Mouse (Mus musculus) MN1 (cell line): ENCODE results near the gene Cln6.
"Not testable (repeated sequence)": the region's sequence is repeated elsewhere in the genome, so short reads cannot be mapped to it uniquely, and the experiment has no call there.

ENCODE experiments used
- DNase-seq: peaks from one replicate; pipeline ENCODE4 v3.0.0-alpha.2; 2016; ENCODE audit warnings: low spot score

Gene Cln6

GRCm38 (mm10) chr9:62838506-62839171 lies at the start of gene Cln6:
Gene Cln6, plus strand, starts transcription at chr9:62838785.
- DNase-seq = peak; percentile 81

DNA sequence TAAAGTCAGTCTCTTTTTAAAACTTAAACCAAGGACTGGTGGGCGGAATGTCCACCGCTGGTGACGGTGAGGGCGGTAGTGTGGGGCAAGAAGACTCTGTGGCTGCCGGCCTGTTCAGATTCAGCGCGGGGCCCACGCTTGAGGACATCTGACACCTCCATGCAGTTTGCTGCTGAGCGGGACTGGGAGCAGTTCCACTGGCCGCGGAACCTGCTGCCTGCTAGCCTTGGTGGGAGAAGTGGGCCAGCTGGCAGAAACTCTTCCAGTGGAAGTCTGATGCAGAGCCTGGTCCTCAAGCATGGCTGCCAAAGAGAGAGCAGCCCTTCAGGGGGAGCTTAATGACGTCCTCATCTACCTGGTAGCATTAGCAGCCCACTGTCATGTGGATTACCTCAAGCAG lies 48.7 kb upstream of the Cln6 start:
- DNase-seq = no peak

DNA sequence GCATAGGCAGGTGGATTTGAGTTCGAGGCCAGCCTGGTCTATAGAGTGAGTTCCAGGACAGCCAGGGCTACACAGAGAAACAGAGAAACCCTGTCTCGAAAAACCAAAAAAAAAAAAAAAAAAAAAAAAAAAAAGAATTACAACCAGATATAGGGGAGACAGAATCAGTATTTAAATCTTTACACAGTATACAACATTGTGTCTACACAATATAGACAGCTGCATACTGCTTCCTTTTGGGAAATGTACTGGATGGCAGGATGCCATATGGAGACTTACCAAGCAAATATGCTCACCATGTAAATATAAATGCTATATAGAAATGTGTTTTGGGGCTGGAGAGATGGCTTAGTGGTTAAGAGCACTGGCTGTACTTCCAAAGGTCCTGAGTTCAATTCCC lies 39.4 kb upstream of the Cln6 start:
- DNase-seq = not testable (repeated sequence)

GRCm38 (mm10) chr9:62810095-62810494 lies 28.5 kb upstream of the Cln6 start:
- DNase-seq = no peak

- peak; percentile 71 for DNase-seq
These were observed 27.8 kb upstream of the Cln6 start for GRCm38 (mm10) chr9:62810543-62811515.

GRCm38 (mm10) chr9:62811516-62812121 lies 27.0 kb upstream of the Cln6 start, which contains the start of gene Fem1b:
Gene Fem1b, minus strand, starts transcription at chr9:62811934.
- DNase-seq = peak; percentile 96

DNA sequence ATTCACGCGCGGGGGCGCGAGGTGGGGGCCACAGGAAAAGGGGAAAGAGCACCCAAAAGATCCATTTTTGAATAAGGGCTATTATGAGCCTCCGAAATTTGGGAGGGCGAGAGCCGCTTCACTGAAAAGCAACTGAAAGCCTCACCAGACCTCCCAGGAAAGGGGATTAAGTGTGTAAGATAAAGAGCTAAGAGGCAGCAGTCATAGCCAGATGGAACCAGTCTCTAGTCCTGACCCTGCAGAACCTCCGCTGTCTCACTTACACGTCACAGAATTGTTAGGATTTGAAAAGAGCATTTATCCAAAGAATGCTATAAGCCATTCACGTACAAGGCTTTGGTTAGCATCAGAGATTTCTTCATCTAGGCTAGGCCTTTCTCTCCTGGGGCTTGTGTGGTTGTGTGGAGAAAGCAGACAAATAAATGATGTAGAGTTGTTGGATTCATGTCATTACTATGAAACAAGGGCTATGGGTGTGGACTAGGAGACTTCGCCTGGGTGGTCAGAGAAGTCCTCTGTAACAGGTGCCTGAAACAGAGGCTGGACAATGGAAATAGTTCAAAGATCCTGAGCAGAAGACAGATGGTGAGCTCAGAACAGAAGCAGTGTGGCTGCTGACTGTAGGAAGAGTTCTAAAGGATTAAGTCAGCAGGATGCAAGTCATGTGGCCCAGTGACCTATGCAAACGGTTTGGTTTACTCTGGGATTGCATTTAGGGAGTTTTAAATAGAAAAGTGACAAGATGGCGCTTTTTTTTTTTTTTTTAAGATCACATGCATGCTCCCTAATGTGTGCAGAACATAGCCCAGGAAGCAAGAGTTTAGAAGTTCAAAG lies 26.2 kb upstream of the Cln6 start:
- DNase-seq = peak; percentile 71

DNA sequence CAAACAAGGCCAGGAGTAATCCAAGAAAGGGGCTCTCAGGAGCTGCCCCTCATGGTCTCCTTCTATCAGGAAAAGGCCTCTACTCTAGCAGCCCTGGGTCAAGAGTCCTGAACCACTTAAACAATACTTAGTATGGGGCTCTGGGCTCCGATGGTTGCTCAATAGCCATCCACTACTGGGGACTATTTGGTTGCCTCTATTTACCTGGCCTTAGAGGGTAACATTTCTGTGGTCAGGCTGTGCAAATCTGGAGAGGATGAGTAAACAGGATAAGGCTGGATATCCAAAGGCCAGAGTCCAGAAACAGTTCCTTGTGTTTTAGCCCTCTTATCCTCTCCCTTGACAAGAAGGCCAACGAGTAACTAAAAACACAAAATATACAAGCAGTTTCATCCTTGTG lies 23.8 kb upstream of the Cln6 start:
- DNase-seq = no peak

DNA sequence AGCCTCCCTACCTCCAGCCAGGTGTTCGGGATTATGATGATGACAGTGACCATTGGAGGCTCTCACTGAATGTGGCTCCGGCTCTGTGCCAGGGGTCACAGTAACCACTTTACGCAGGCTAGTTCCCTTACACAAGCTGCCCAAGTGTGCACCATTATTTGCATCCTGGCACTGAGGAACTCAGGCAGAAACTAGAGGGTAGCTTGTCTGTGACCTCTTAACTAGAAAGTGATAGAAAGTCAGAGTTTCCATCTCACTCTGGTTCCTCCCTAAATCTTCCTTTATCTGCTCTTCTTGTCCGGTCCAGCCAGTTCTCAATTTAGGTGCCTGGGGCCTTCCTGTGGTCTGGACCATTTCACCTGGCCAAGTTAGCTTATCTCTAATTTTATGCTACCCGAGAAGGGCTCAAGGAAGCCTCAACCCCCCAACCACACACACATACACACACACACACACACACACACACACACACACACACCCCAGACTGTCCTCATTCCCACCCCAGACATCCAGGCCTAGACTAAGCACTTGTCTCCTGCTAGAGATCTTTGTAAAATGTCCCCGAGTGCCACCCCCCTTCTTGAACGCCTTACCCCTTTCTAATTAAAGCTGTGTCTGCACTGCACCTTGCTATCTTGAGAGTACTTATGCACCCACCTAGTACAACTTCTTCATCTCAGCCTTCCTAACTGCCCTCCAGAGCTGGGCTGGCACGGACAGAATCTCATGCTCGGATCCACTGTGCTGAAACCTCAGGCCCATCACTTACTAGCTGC lies 22.1 kb upstream of the Cln6 start:
- DNase-seq = no peak

DNA sequence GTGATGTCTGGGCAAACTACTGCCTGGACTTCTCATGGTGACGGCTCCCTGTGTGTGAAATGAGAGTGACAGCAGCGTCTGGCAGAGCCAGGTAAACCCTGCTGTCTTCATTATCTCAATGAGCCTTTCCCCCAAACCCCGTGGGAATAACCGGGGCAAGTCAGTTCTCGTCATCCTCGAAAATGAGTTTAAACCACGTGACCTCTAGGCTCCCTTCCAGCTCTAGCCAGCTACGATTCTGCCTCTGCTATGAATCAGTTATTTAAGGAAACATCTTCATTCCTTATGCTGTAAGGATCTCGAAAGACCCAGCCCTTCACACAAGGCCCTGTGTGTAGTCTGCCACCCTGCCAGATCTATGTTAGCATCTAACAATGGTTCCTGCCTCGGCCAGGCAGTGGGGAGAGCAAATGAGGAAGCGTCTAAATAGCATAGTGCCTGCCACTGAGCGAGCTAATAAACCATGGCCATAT lies 21.4 kb upstream of the Cln6 start:
- DNase-seq = peak; percentile 92

DNA sequence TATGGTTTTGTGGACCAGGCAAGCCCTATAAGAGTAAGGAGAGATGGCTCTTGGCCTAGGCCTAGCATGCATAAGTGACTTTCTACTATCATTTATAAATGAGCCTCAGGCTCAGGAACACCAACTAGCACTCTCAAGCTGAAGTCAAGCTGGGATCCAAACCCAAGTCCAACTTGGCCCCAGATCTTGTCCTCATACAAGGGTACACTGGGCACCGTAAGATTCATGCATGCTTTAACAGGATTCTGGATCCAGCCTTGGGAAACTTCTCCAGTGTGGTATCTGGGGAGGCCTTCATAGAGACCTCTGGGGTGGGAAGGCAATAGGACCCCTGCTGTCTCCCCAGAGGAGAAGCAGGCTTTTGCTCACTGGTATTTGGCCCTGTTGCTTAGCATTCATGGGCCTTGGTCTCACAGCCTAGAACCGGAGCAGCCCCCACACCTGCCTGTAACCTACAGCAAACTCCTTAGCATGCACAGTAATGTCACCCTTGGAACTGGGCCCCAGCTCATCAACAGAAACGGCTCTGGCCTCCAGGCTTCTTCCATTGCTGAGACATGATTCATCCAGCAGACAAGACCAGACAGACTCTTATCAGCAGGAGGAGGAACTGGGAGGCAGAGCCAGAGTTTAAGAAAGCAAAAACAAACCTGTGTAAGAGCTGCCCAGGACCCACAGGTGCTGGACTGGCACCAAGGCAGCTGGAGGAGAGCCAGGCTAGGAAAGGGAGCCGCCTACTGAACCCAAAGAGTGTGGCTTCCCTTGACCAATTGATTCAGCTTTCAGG lies 20.6 kb upstream of the Cln6 start:
- DNase-seq = peak; percentile 67

- DNase-seq = no peak
These were observed 19.1 kb upstream of the Cln6 start for GRCm38 (mm10) chr9:62819494-62819893.

DNA sequence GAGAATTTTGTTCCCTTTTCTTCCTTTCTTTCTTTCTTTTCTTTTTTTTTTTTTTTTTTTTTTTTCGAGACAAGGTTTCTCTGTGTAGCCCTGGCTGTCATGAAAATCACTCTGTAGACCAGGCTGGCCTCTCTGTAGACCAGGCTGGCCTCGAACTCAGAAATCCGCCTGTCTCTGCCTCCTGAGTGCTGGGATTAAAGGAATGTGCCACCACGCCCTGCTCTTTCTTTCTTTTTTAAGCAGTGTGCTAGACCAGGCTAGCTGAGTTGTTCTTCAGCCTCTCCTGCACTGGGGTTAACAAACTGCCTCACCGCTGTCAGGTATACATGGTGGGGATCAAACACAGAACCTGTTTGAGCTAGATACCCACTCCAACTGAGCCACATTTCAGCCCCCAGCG lies 18.7 kb upstream of the Cln6 start:
- not testable (repeated sequence) for DNase-seq

DNA sequence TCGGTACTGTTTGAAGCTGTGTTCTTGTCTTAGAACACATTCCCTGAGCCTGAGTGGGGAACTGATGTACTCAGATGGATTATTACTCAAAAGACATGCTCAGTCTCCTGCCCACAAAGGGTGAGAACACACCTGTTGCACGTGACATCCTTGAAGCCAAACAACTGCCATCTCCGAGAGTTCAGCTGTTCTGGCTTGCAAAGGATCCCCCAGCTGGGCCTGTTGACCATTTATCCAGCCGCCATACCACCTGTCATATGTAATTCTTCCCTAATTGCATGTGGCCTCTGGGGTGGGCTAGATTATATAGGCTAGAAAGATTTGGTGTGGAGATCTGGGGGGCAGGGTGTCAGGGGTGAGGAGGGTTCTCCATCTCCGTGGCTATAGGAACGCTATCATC lies 17.8 kb upstream of the Cln6 start:
- no peak for DNase-seq

DNA sequence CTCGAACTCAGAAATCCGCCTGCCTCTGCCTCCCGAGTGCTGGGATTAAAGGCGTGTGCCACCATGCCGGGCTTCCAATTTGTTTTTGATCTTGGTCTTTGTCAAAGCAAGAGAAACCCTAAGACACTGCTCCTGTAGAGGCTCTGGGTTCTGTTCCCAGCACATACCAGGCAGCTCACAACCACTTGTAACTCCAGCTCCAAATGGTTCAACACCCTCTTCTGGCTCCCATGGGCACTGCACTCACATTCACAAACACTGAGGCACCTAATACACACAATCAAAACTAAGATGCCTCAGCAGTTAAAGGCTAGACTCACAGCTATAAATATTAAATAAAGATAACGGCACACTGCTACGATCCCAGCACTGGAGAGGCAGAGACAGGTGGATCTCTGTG lies 16.8 kb upstream of the Cln6 start:
- DNase-seq = no peak

DNA sequence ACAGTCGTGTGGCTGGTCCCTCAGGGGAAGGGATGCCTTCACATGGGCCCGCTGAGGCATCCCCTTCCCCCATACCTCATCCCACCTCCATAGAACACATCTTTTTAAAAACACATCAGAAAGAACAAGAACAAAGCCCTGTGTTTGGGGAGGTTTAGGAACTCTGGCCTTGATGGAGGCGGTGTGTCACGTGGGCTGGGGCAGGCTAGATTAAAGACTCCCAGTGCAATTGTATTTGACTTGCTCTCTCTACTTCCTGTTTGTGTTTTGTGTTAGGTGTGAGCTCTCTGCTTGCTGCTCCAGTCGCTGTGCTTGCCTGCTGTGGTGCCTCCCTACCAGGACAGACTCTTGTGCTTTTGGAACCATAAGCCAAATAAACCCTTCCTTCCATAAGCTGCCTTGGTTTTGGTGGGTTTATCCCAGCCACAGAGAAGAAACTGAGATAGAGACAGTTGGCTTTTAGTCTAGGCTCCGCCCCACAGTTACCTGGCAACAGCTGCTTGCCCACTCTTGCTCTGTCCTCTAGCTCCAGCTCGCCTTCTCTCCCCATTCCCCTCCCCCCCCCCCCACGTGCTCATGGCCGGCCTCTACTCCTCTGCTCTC lies 12.7 kb upstream of the Cln6 start:
- DNase-seq = peak; percentile 63

DNA sequence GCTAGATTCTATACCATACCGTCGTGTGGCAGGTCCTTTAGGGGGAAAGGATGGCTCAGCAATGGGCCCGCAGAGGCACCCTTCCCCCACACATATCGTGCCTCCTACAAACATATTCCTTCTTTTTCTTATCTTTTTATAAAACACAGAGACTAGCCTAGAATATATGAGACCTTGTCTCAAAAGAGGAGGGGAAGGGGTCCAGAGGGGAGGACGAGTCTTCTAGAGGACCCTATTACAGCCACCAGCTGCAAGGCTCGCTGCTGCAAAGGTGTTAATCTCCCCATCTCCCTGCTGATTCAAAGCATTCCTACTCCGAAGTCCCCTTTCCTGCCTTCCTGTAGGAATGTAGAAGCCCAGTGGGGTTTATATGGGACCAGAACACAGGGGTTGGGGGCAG lies 12.1 kb upstream of the Cln6 start:
- peak; percentile 30 for DNase-seq

GRCm38 (mm10) chr9:62827939-62828652 lies 10.5 kb upstream of the Cln6 start:
- DNase-seq = peak; percentile 85

- DNase-seq = peak; percentile 98
These were observed 9.9 kb upstream of the Cln6 start for GRCm38 (mm10) chr9:62828662-62829086.
